In genomic region chr5:139796900-139797299, GRCm38 (mm10) we compare ENCODE assay signal across 9 mouse cellular contexts. TPM values are rescaled to one million over a fixed set of nuclear protein-coding genes. Genes with fewer than 3 reads are reported as not detected.
DNase-seq lines count a peak whose midpoint lies in the region; ATAC-seq lines count a peak whose summit lies in the region.
"Had no signal": no experiment of that assay in that cellular context is flagged by ENCODE, and none has a peak within 500 bp of the region (broad histone marks: within the 10 kb centered on the region; RNA-seq: fewer than 3 reads in every experiment).

No protein-coding gene starts in this region.

- H3K4me3 ChIP-seq in hindbrain, embryonic 12.5 days = no peak overlapping the region
- H3K4me3 ChIP-seq in stomach, embryonic 16.5 days (replicated peaks; ENCODE audit: low read length) = peak overlapping the region; percentile 32

- H3K9ac ChIP-seq in hindbrain, embryonic 12.5 days = no peak overlapping the region
- peak overlapping the region; percentile 66 for H3K9ac ChIP-seq in stomach, embryonic 16.5 days (ENCODE audit: low read length)

- ATAC-seq in hindbrain, embryonic 12.5 days (ENCODE audit: low FRiP score) = peak; percentile 13
- peak; percentile 84 for ATAC-seq in stomach, embryonic 16.5 days (ENCODE audit: insufficient read depth, low FRiP score)
- ATAC-seq in granulocyte monocyte progenitor cell, adult 5-6 weeks (replicated peaks; ENCODE audit: poor library complexity, severe bottlenecking) = no peak

- WGBS in hindbrain, embryonic 12.5 days = 15% methylated on average over 13 of the region's 13 CpGs
- 7% methylated on average over 13 of the region's 13 CpGs for WGBS in stomach, embryonic 16.5 days

- H3K27me3 ChIP-seq in hindbrain, embryonic 12.5 days = peaks cover 64% of the 10 kb centered on the region
- H3K27me3 ChIP-seq in stomach, embryonic 16.5 days (ENCODE audit: control insufficient read depth, insufficient read depth, low read length) = no peaks in the 10 kb centered on the region

- no peaks in the 10 kb centered on the region for H3K9me3 ChIP-seq in hindbrain, embryonic 12.5 days (replicated peaks)
- H3K9me3 ChIP-seq in stomach, embryonic 16.5 days (replicated peaks; ENCODE audit: control insufficient read depth, low read length) = no peaks in the 10 kb centered on the region

- peak overlapping the region; percentile 95 for H3K27ac ChIP-seq in hindbrain, embryonic 12.5 days
- H3K27ac ChIP-seq in stomach, embryonic 16.5 days (ENCODE audit: low read length) = peak overlapping the region; percentile 85

- peak overlapping the region; percentile 57 for H3K4me2 ChIP-seq in hindbrain, embryonic 12.5 days (replicated peaks)
- H3K4me2 ChIP-seq in stomach, embryonic 16.5 days (ENCODE audit: low read depth, low read length) = peak overlapping the region; percentile 55

- peaks cover 62% of the 10 kb centered on the region for H3K4me1 ChIP-seq in hindbrain, embryonic 12.5 days
- peaks cover 63% of the 10 kb centered on the region for H3K4me1 ChIP-seq in stomach, embryonic 16.5 days (ENCODE audit: control insufficient read depth, insufficient read depth, low read length)

- peak; percentile 32 to 34 for DNase-seq in spleen, postnatal 36 days (ENCODE audit: low spot score in 2 of 2)
- no peak for DNase-seq in spleen, adult 12 weeks (ENCODE audit: low spot score)
- peak; percentile 49 to 63 for DNase-seq in frontal cortex, postnatal 10 days (ENCODE audit: low spot score in 2 of 2)
- peak; percentile 40 to 87 for DNase-seq in left cerebral cortex, postnatal 10 days (ENCODE audit: extremely low spot score in 1 of 2, low spot score in 2 of 2)
- DNase-seq in mesoderm, embryonic 11.5 days (ENCODE audit: low read depth, low spot score) = peak; percentile 74

- intact Hi-C loops in left cerebral cortex, postnatal 10 days (cut with DNase I) = no loop called here

- peaks cover 22% of the 10 kb centered on the region for H3K36me3 ChIP-seq in hindbrain, embryonic 12.5 days
- H3K36me3 ChIP-seq in stomach, embryonic 16.5 days (ENCODE audit: control insufficient read depth, insufficient read depth, low read length) = no peaks in the 10 kb centered on the region

RNA-seq across cellular contexts. Expression of gene Mafk, which starts 5.6 kb away (rescaled TPM):
- 11.4 and 12.0 TPM in 2 replicates for polyA plus RNA-seq in hindbrain, embryonic 12.5 days (2016; fragmentation: Nextera tagmentation; extraction: Ambion mirVana)
- 1 to 10 TPM; 7.0 to 7.8 TPM for total RNA-seq in left cerebral cortex, postnatal 10 days (2021)
- polyA plus RNA-seq in stomach, embryonic 16.5 days (2015; fragmentation: Nextera tagmentation; extraction: Ambion mirVana) = 18.9 and 22.3 TPM in 2 replicates
- total RNA-seq in granulocyte monocyte progenitor cell, adult 5-6 weeks (2014; fragmentation: Nextera tagmentation) = 12.1 and 18.5 TPM in 2 replicates
- 18.5 and 23.0 TPM in 2 replicates for total RNA-seq in granulocyte monocyte progenitor cell, adult 5-6 weeks (2017)

RNA-seq across cellular contexts. Expression of gene Ints1, which starts 21.4 kb away (rescaled TPM):
- polyA plus RNA-seq in hindbrain, embryonic 12.5 days (2016; fragmentation: Nextera tagmentation; extraction: Ambion mirVana) = 32.8 and 37.7 TPM in 2 replicates
- 100 to 1,000 TPM in 1 of 2 experiments, 10 to 100 TPM in 1; 93.4 to 106 TPM for total RNA-seq in left cerebral cortex, postnatal 10 days (2021)
- 20.2 and 21.0 TPM in 2 replicates for polyA plus RNA-seq in stomach, embryonic 16.5 days (2015; fragmentation: Nextera tagmentation; extraction: Ambion mirVana)
- total RNA-seq in granulocyte monocyte progenitor cell, adult 5-6 weeks (2014; fragmentation: Nextera tagmentation) = 85.9 and 93.1 TPM in 2 replicates
- 46.7 and 53.4 TPM in 2 replicates for total RNA-seq in granulocyte monocyte progenitor cell, adult 5-6 weeks (2017)

RNA-seq across cellular contexts. Expression of gene Tmem184a, which starts 22.8 kb away (rescaled TPM):
- polyA plus RNA-seq in hindbrain, embryonic 12.5 days (2016; fragmentation: Nextera tagmentation; extraction: Ambion mirVana) = 0.43 and 1.4 TPM in 2 replicates
- under 1 TPM in 1 of 2 experiments, not detected in 1; 0.43 TPM for total RNA-seq in left cerebral cortex, postnatal 10 days (2021)
- 39.7 and 42.4 TPM in 2 replicates for polyA plus RNA-seq in stomach, embryonic 16.5 days (2015; fragmentation: Nextera tagmentation; extraction: Ambion mirVana)
- not detected in 2 replicates for total RNA-seq in granulocyte monocyte progenitor cell, adult 5-6 weeks (2014; fragmentation: Nextera tagmentation)
- total RNA-seq in granulocyte monocyte progenitor cell, adult 5-6 weeks (2017) = 0.04 TPM in 1 of 2 replicates, not detected in the other

RNA-seq across cellular contexts. Expression of gene Gm26938, which starts 29.3 kb away (rescaled TPM):
- polyA plus RNA-seq in hindbrain, embryonic 12.5 days (2016; fragmentation: Nextera tagmentation; extraction: Ambion mirVana) = not detected in 2 replicates
- total RNA-seq in left cerebral cortex, postnatal 10 days (2021) = not detected
- not detected in 2 replicates for polyA plus RNA-seq in stomach, embryonic 16.5 days (2015; fragmentation: Nextera tagmentation; extraction: Ambion mirVana)
- total RNA-seq in granulocyte monocyte progenitor cell, adult 5-6 weeks (2014; fragmentation: Nextera tagmentation) = not detected in 2 replicates
- total RNA-seq in granulocyte monocyte progenitor cell, adult 5-6 weeks (2017) = not detected in 2 replicates
- total RNA-seq: MEL had no signal

RNA-seq across cellular contexts. Expression of gene Psmg3, which starts 29.8 kb away (rescaled TPM):
- 55.8 and 66.6 TPM in 2 replicates for polyA plus RNA-seq in hindbrain, embryonic 12.5 days (2016; fragmentation: Nextera tagmentation; extraction: Ambion mirVana)
- 10 to 100 TPM; 18.3 to 18.4 TPM for total RNA-seq in left cerebral cortex, postnatal 10 days (2021)
- 62.5 and 62.9 TPM in 2 replicates for polyA plus RNA-seq in stomach, embryonic 16.5 days (2015; fragmentation: Nextera tagmentation; extraction: Ambion mirVana)
- total RNA-seq in granulocyte monocyte progenitor cell, adult 5-6 weeks (2014; fragmentation: Nextera tagmentation) = 79.1 and 83.9 TPM in 2 replicates
- 25.7 and 30.3 TPM in 2 replicates for total RNA-seq in granulocyte monocyte progenitor cell, adult 5-6 weeks (2017)
